Mouse (Mus musculus) spleen, adult 2 months (tissue): Measurements from ENCODE around the gene Brcc3.

ENCODE experiments used
- CTCF ChIP-seq: fragments of 200-500 bp; IDR thresholded peaks from 2 replicates; pipeline ENCODE4 v1.5.1; 2011; ENCODE audit warnings: mild to moderate bottlenecking, inconsistent platforms; ENCODE audit not compliant: insufficient read depth, insufficient read length, insufficient replicate concordance; ENCODE audit errors: extremely low read depth
- POLR2A ChIP-seq: fragments of 200-500 bp; IDR thresholded peaks from 2 replicates; pipeline ENCODE4 v1.6.1; 2011; ENCODE audit warnings: low read depth, low read length, inconsistent platforms

DNA sequence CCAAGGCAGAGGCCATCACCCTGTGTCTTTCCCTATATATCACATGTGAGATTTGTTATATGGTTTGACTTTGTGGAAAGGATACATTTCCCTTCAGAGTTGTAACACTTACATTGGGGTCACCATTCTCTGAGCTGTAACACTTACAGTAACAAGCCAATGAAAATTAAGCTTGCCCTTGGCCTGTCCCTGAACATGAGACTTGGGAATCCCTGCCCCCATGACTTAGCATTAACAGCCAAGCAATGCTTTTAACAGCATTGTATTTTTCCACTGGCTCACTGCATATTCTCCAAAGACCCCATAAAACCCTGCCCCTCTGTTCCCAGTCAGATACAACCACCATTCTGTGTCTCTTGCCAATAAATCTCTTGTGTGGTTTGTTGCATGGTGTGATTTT lies 13.1 kb upstream of the Brcc3 start:
- TF ChIP-seq CTCF (no peak), POLR2A (no peak)
